Mouse (Mus musculus): ENCODE measurements at regions not wholly inside any gene's neighbourhood (a gene's known extent, or its start where the extent isn't known, plus 50 kb on each side); places are given as distances from the start of the nearest gene placed in this dataset.
A peak's percentile ranks its signal among the peaks of the same experiment; 100 is the strongest.

GRCm38 (mm10) chr17:83935969-83936368 lies 88.2 kb upstream of the Haao start:
- DNase-seq (ENCODE audit: extremely low read depth, low read depth): no peak

GRCm38 (mm10) chr17:83935232-83935631 lies 87.5 kb upstream of the Haao start:
- no peak for DNase-seq (ENCODE audit: extremely low read depth, low read depth)

- no peak for DNase-seq (ENCODE audit: extremely low read depth, low read depth)
Observed at GRCm38 (mm10) chr17:83933743-83934142, 86.0 kb upstream of the Haao start.

- no peak for DNase-seq (ENCODE audit: extremely low read depth, low read depth)
Observed at GRCm38 (mm10) chr17:83930401-83930800, 82.6 kb upstream of the Haao start.

GRCm38 (mm10) chr17:83927749-83928387 lies 80.1 kb upstream of the Haao start:
- no peak for DNase-seq (ENCODE audit: extremely low read depth, low read depth)

- no peak for DNase-seq (ENCODE audit: extremely low read depth, low read depth)
Observed at GRCm38 (mm10) chr17:83924259-83924922, 76.6 kb upstream of the Haao start.

GRCm38 (mm10) chr17:83920894-83921293 lies 73.1 kb upstream of the Haao start:
- no peak for DNase-seq (ENCODE audit: extremely low read depth, low read depth)

GRCm38 (mm10) chr17:83920225-83920624 lies 72.5 kb upstream of the Haao start:
- DNase-seq (ENCODE audit: extremely low read depth, low read depth): no peak

GRCm38 (mm10) chr17:83918413-83919139 lies 70.8 kb upstream of the Haao start:
- no peak for DNase-seq (ENCODE audit: extremely low read depth, low read depth)

- no peak for DNase-seq (ENCODE audit: extremely low read depth, low read depth)
Observed at GRCm38 (mm10) chr17:83917781-83918180, 70.0 kb upstream of the Haao start.

GRCm38 (mm10) chr17:83916684-83917166 lies 69.0 kb upstream of the Haao start:
- DNase-seq (ENCODE audit: extremely low read depth, low read depth): no peak

- DNase-seq (ENCODE audit: extremely low read depth, low read depth): no peak
Observed at GRCm38 (mm10) chr17:83915034-83915433, 67.3 kb upstream of the Haao start.

GRCm38 (mm10) chr17:83914603-83915002 lies 66.8 kb upstream of the Haao start:
- DNase-seq (ENCODE audit: extremely low read depth, low read depth): no peak

- no peak for DNase-seq (ENCODE audit: extremely low read depth, low read depth)
Observed at GRCm38 (mm10) chr17:83913711-83914415, 66.1 kb upstream of the Haao start.

GRCm38 (mm10) chr17:83912421-83912820 lies 64.7 kb upstream of the Haao start:
- no peak for DNase-seq (ENCODE audit: extremely low read depth, low read depth)

- peak; percentile 68 for DNase-seq (ENCODE audit: extremely low read depth, low read depth)
Observed at GRCm38 (mm10) chr17:83908811-83909210, 61.0 kb upstream of the Haao start.

- no peak for DNase-seq (ENCODE audit: extremely low read depth, low read depth)
Observed at GRCm38 (mm10) chr17:83907538-83907937, 59.8 kb upstream of the Haao start.

GRCm38 (mm10) chr17:83906751-83907537 lies 59.2 kb upstream of the Haao start:
- peak; percentile 65 for DNase-seq (ENCODE audit: extremely low read depth, low read depth)

- peak; percentile 64 for DNase-seq (ENCODE audit: extremely low read depth, low read depth)
Observed at GRCm38 (mm10) chr17:83903467-83903866, 55.7 kb upstream of the Haao start.

- DNase-seq (ENCODE audit: extremely low read depth, low read depth): no peak
Observed at GRCm38 (mm10) chr17:83902523-83902922, 54.8 kb upstream of the Haao start.

- no peak for DNase-seq (ENCODE audit: extremely low read depth, low read depth)
Observed at GRCm38 (mm10) chr17:83902091-83902490, 54.3 kb upstream of the Haao start.

Data from MEL-GATA-1-ER (cell line).